In the genomic region with DNA sequence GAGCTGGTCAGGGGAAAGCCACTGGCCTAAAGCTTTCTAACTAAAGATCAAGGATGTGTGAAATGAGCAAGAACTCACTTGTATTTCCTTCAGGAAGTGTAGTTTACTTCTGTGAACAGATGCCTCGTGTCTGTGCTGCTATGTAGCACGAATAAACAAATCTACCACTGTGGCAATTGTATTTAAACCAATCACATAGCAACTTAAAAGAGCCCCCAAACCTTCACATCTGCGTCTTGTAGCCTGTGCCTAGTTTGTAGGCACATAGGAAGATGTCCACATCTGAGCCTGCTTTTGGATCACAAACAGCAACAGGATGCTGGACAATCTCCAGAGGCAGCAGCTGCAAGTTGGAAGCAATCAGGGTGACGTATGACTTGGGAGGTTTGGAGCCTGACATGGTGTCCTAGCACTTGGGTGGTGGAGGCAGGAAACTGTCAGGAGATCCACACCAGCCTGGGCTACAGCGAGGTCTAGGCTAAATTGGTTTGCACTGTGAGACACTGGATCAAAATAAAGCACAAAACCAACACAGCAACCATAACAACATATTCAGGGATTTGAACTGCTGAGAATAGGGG, we compare ENCODE assay signal across 10 mouse cellular contexts. TPM values are rescaled to one million over a fixed set of nuclear protein-coding genes. Genes with fewer than 3 reads are reported as not detected.
DNase-seq lines count a peak whose midpoint lies in the region; ATAC-seq lines count a peak whose summit lies in the region.
"Had no signal": no experiment of that assay in that cellular context is flagged by ENCODE, and none has a peak within 500 bp of the region (broad histone marks: within the 10 kb centered on the region; RNA-seq: fewer than 3 reads in every experiment).

No protein-coding gene starts in this region.

- peak; percentile 35 to 50 for DNase-seq in cerebellum, postnatal 10 days
- no peak for DNase-seq in cerebellum, adult 8-10 months
- peak; percentile 83 for DNase-seq in lung, postnatal 36 days
- DNase-seq in B cell, adult 2 months: no peak
- DNase-seq in retina, embryonic 14.5 days (ENCODE audit: low spot score): no peak

- H3K27ac ChIP-seq in heart, embryonic 16.5 days (ENCODE audit: low read length): peak overlapping the region; percentile 41
- peak overlapping the region; percentile 80 for H3K27ac ChIP-seq in kidney, embryonic 15.5 days
- no peak overlapping the region for H3K27ac ChIP-seq in forebrain, embryonic 15.5 days (replicated peaks)
- H3K27ac ChIP-seq: midbrain, embryonic 15.5 days had no signal

- H3K4me3 ChIP-seq in heart, embryonic 16.5 days (ENCODE audit: low read length): no peak overlapping the region
- H3K4me3 ChIP-seq in kidney, embryonic 15.5 days (replicated peaks): no peak overlapping the region
- no peak overlapping the region for H3K4me3 ChIP-seq in forebrain, embryonic 15.5 days
- H3K4me3 ChIP-seq: midbrain, embryonic 15.5 days had no signal

- no peak overlapping the region for H3K4me2 ChIP-seq in heart, embryonic 16.5 days (ENCODE audit: low read depth, low read length)
- no peak overlapping the region for H3K4me2 ChIP-seq in kidney, embryonic 15.5 days
- no peak overlapping the region for H3K4me2 ChIP-seq in forebrain, embryonic 15.5 days (replicated peaks)
- H3K4me2 ChIP-seq: midbrain, embryonic 15.5 days had no signal

- H3K36me3 ChIP-seq in heart, embryonic 16.5 days (ENCODE audit: control insufficient read depth, insufficient read depth): no peaks in the 10 kb centered on the region
- H3K36me3 ChIP-seq in kidney, embryonic 15.5 days: no peaks in the 10 kb centered on the region
- H3K36me3 ChIP-seq in forebrain, embryonic 15.5 days: no peaks in the 10 kb centered on the region
- H3K36me3 ChIP-seq: midbrain, embryonic 15.5 days had no signal

- ATAC-seq in heart, embryonic 16.5 days (replicated peaks; ENCODE audit: extremely low read depth, insufficient read depth, low FRiP score): peak; percentile 76
- ATAC-seq in kidney, embryonic 15.5 days (replicated peaks; ENCODE audit: low FRiP score): peak; percentile 73; the same call in 1 of the 2 replicates
- ATAC-seq in forebrain, embryonic 15.5 days (replicated peaks): no peak
- ATAC-seq: forebrain, embryonic 14.5 days; midbrain, embryonic 15.5 days had no signal

- WGBS in heart, embryonic 16.5 days: 53% methylated on average over 5 of the region's 5 CpGs
- WGBS in kidney, embryonic 15.5 days: 51% methylated on average over 5 of the region's 5 CpGs
- 82% methylated on average over 5 of the region's 5 CpGs for WGBS in forebrain, embryonic 15.5 days

- no peak overlapping the region for H3K9ac ChIP-seq in heart, embryonic 16.5 days (ENCODE audit: low read length)
- H3K9ac ChIP-seq in kidney, embryonic 15.5 days: no peak overlapping the region
- no peak overlapping the region for H3K9ac ChIP-seq in forebrain, embryonic 15.5 days (replicated peaks)
- H3K9ac ChIP-seq: midbrain, embryonic 15.5 days had no signal

- H3K4me1 ChIP-seq in heart, embryonic 16.5 days (ENCODE audit: control insufficient read depth, insufficient read depth, low read length): peaks cover 5% of the 10 kb centered on the region; the same call in 1 of the 2 replicates
- peaks cover 19% of the 10 kb centered on the region for H3K4me1 ChIP-seq in kidney, embryonic 15.5 days
- H3K4me1 ChIP-seq in forebrain, embryonic 15.5 days: peaks cover 13% of the 10 kb centered on the region

- no peaks in the 10 kb centered on the region for H3K27me3 ChIP-seq in heart, embryonic 16.5 days (ENCODE audit: control insufficient read depth, insufficient read depth, low read length)
- H3K27me3 ChIP-seq in kidney, embryonic 15.5 days: peaks cover 10% of the 10 kb centered on the region
- 0 out of 2 replicates have a peak, but pooled peaks cover 3% of the 10 kb centered on the region for H3K27me3 ChIP-seq in forebrain, embryonic 15.5 days
- H3K27me3 ChIP-seq: midbrain, embryonic 15.5 days had no signal

- no peaks in the 10 kb centered on the region for H3K9me3 ChIP-seq in heart, embryonic 16.5 days (replicated peaks; ENCODE audit: control insufficient read depth, low read length)
- H3K9me3 ChIP-seq in kidney, embryonic 15.5 days (replicated peaks): no peaks in the 10 kb centered on the region
- H3K9me3 ChIP-seq in forebrain, embryonic 15.5 days: no peaks in the 10 kb centered on the region
- H3K9me3 ChIP-seq: midbrain, embryonic 15.5 days had no signal

RNA-seq across cellular contexts. Expression of a gene that starts 7.9 kb away (rescaled TPM):
- polyA plus RNA-seq in heart, embryonic 16.5 days (2015; fragmentation: Nextera tagmentation; extraction: Ambion mirVana): 0.05 and 0.11 TPM in 2 replicates
- polyA plus RNA-seq in kidney, embryonic 15.5 days (2015; fragmentation: Nextera tagmentation; extraction: Ambion mirVana): 0.08 and 0.71 TPM in 2 replicates
- polyA plus RNA-seq in forebrain, embryonic 15.5 days (2015; fragmentation: Nextera tagmentation; extraction: Ambion mirVana): 0.05 TPM in 2 replicates

RNA-seq across cellular contexts. Expression of a gene that starts 14.7 kb away (rescaled TPM):
- 0.16 and 0.20 TPM in 2 replicates for polyA plus RNA-seq in heart, embryonic 16.5 days (2015; fragmentation: Nextera tagmentation; extraction: Ambion mirVana)
- 0.68 and 0.69 TPM in 2 replicates for polyA plus RNA-seq in kidney, embryonic 15.5 days (2015; fragmentation: Nextera tagmentation; extraction: Ambion mirVana)
- 0.97 and 1.1 TPM in 2 replicates for polyA plus RNA-seq in forebrain, embryonic 15.5 days (2015; fragmentation: Nextera tagmentation; extraction: Ambion mirVana)

RNA-seq across cellular contexts. Expression of a gene that starts 18.6 kb away (rescaled TPM):
- 79.2 and 90.0 TPM in 2 replicates for polyA plus RNA-seq in heart, embryonic 16.5 days (2015; fragmentation: Nextera tagmentation; extraction: Ambion mirVana)
- 112 and 118 TPM in 2 replicates for polyA plus RNA-seq in kidney, embryonic 15.5 days (2015; fragmentation: Nextera tagmentation; extraction: Ambion mirVana)
- polyA plus RNA-seq in forebrain, embryonic 15.5 days (2015; fragmentation: Nextera tagmentation; extraction: Ambion mirVana): 120 and 132 TPM in 2 replicates

RNA-seq across cellular contexts. Expression of a gene that starts 37.9 kb away (rescaled TPM):
- polyA plus RNA-seq in heart, embryonic 16.5 days (2015; fragmentation: Nextera tagmentation; extraction: Ambion mirVana): 0.99 and 2.5 TPM in 2 replicates
- polyA plus RNA-seq in kidney, embryonic 15.5 days (2015; fragmentation: Nextera tagmentation; extraction: Ambion mirVana): 2.1 and 2.8 TPM in 2 replicates
- polyA plus RNA-seq in forebrain, embryonic 15.5 days (2015; fragmentation: Nextera tagmentation; extraction: Ambion mirVana): 0.93 and 1.1 TPM in 2 replicates

RNA-seq across cellular contexts. Expression of a gene that starts 38.6 kb away (rescaled TPM):
- 64.5 and 77.7 TPM in 2 replicates for polyA plus RNA-seq in heart, embryonic 16.5 days (2015; fragmentation: Nextera tagmentation; extraction: Ambion mirVana)
- polyA plus RNA-seq in kidney, embryonic 15.5 days (2015; fragmentation: Nextera tagmentation; extraction: Ambion mirVana): 112 and 120 TPM in 2 replicates
- 79.0 and 82.5 TPM in 2 replicates for polyA plus RNA-seq in forebrain, embryonic 15.5 days (2015; fragmentation: Nextera tagmentation; extraction: Ambion mirVana)

Comparison
In these comparisons a context has a peak if more than half of its experiments do, and no peak if none do; other contexts are left out.
1. DNase-seq: peak in cerebellum, postnatal 10 days (2 of 2) and lung, postnatal 36 days (single experiment); none in cerebellum, adult 8-10 months (single experiment), B cell, adult 2 months (0 of 2) and retina, embryonic 14.5 days (single experiment).